Mouse (Mus musculus) embryonic facial prominence, embryonic 13.5 days (tissue): ENCODE results near the gene Gm27021. TPM values are rescaled to one million over a fixed set of nuclear protein-coding genes. Genes with fewer than 3 reads are reported as not detected.

Source experiments
- ATAC-seq: fragments of 200-750 bp; cut with Nextera tagmentation; 2 replicates; pipeline ENCODE4 v1.8.0; 2017; ENCODE audit warnings: low read depth; ENCODE audit not compliant: insufficient number of reproducible peaks, insufficient read depth, low FRiP score, low TSS enrichment
- H3K27ac ChIP-seq: fragments of 300-500 bp; sonication (generic); 2 replicates; pipeline ENCODE4 v1.5.1; 2015; ENCODE audit warnings: moderate library complexity, mild to moderate bottlenecking, inconsistent platforms
- H3K27me3 ChIP-seq: fragments of 300-500 bp; sonication (generic); 2 replicates; pipeline ENCODE4 v1.6.1; 2015; ENCODE audit warnings: mild to moderate bottlenecking, inconsistent platforms
- H3K36me3 ChIP-seq: fragments of 300-500 bp; sonication (generic); 2 replicates; pipeline ENCODE4 v1.6.1; 2015; ENCODE audit warnings: mild to moderate bottlenecking, inconsistent platforms
- H3K4me1 ChIP-seq: fragments of 300-500 bp; sonication (generic); 2 replicates; pipeline ENCODE4 v1.6.1; 2015; ENCODE audit warnings: inconsistent platforms
- H3K4me2 ChIP-seq: fragments of 300-500 bp; sonication (generic); 2 replicates; pipeline ENCODE4 v1.6.1; 2015; ENCODE audit warnings: moderate library complexity, mild to moderate bottlenecking, inconsistent platforms
- H3K4me3 ChIP-seq: fragments of 300-500 bp; sonication (generic); 2 replicates; pipeline ENCODE4 v1.5.1; 2015; ENCODE audit warnings: mild to moderate bottlenecking, inconsistent platforms
- H3K9ac ChIP-seq: fragments of 300-500 bp; sonication (generic); 2 replicates; pipeline ENCODE4 v1.6.1; 2015; ENCODE audit warnings: mild to moderate bottlenecking, inconsistent platforms
- H3K9me3 ChIP-seq: fragments of 300-500 bp; sonication (generic); 2 replicates; pipeline ENCODE4 v1.6.1; 2016; ENCODE audit warnings: inconsistent platforms
- WGBS: fragments of 180-500 bp; shearing (Covaris S2); methylation state at CpG from one replicate; pipeline ENCODE4 v1.1.7; 2015; ENCODE audit warnings: mixed read lengths; 5-methylcytosine and 5-hydroxymethylcytosine counted together
- polyA plus RNA-seq: library from polyadenylated mRNA; unstranded; fragments of >200 nt; fragmentation: Nextera tagmentation; extraction: Ambion mirVana; gene quantifications from 2 replicates; pipeline ENCODE4 v1.2.1, GENCODE M21; 2015

Gene Gm27021
- polyA plus RNA-seq, 1 experiment from 2014 or later = 5.9 TPM

- no peak overlapping the region for H3K4me3 ChIP-seq
- peaks cover 96% of the 10 kb centered on the region for H3K36me3 ChIP-seq
- peaks cover 25% of the 10 kb centered on the region for H3K4me1 ChIP-seq
- no peak overlapping the region for H3K4me2 ChIP-seq
- H3K9me3 ChIP-seq = no peaks in the 10 kb centered on the region
- WGBS = 60% methylated on average over 11 of the region's 11 CpGs
- no peak overlapping the region for H3K27ac ChIP-seq
- no peaks in the 10 kb centered on the region for H3K27me3 ChIP-seq
- 0 out of 2 replicates have a peak overlapping the region, but pooled peaks have one; percentile 6 for H3K9ac ChIP-seq
- no peak for ATAC-seq
These were observed 94.0 kb downstream of the Gm27021 start for GRCm38 (mm10) chr8:120573866-120574265.

DNA sequence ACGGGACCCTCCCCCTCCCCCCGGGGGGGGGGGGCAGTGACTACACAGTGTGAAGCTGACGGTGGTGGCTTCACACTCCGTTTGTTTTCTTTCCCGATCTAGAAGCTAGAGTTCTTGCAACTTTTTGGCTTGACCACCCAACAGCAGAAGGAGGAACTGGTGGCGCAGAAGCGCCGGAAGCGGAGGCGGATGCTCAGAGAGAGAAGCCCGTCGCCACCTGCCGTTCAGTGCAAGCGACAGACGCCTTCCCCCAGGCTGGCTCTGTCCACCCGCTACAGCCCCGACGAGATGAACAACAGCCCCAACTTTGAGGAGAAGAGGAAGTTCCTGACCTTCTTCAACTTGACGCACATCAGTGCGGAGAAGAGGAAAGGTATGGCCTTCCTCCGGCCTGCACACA is 95.3 kb downstream of the Gm27021 start:
- Histone ChIP-seq H3K9ac (no peak overlapping the region), H3K36me3 (peaks cover 96% of the 10 kb centered on the region), H3K4me3 (no peak overlapping the region), H3K27me3 (no peaks in the 10 kb centered on the region), H3K4me2 (no peak overlapping the region), H3K27ac (no peak overlapping the region), H3K4me1 (peaks cover 25% of the 10 kb centered on the region), H3K9me3 (no peaks in the 10 kb centered on the region)
- WGBS = 84% methylated on average over 21 of the region's 21 CpGs
- ATAC-seq = no peak

DNA sequence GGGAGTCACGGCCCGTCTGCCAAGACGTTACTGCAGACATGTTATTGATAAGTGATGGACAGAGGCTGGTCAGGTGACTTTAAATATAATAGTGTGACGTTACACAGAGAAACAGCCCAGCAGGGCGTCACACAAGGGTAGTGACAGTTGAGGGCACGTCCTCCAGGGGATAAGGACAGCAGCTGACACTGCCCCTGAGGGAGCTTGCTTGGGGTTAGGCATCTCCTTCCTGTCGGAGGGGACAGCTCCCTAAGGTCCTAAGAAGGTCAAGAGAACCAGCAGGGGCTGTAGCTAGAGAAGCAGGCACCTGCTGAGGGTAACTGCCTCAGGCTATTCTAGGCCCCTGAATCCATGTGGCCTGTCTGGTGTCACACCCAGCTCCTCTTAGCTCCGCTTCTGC is 96.3 kb downstream of the Gm27021 start:
- H3K9ac ChIP-seq = no peak overlapping the region
- ATAC-seq = no peak
- H3K4me2 ChIP-seq = no peak overlapping the region
- H3K4me3 ChIP-seq = no peak overlapping the region
- peaks cover 96% of the 10 kb centered on the region for H3K36me3 ChIP-seq
- peaks cover 29% of the 10 kb centered on the region for H3K4me1 ChIP-seq
- H3K27me3 ChIP-seq = no peaks in the 10 kb centered on the region
- H3K9me3 ChIP-seq = no peaks in the 10 kb centered on the region
- no peak overlapping the region for H3K27ac ChIP-seq
- WGBS = 81% methylated on average over 8 of the region's 8 CpGs

DNA sequence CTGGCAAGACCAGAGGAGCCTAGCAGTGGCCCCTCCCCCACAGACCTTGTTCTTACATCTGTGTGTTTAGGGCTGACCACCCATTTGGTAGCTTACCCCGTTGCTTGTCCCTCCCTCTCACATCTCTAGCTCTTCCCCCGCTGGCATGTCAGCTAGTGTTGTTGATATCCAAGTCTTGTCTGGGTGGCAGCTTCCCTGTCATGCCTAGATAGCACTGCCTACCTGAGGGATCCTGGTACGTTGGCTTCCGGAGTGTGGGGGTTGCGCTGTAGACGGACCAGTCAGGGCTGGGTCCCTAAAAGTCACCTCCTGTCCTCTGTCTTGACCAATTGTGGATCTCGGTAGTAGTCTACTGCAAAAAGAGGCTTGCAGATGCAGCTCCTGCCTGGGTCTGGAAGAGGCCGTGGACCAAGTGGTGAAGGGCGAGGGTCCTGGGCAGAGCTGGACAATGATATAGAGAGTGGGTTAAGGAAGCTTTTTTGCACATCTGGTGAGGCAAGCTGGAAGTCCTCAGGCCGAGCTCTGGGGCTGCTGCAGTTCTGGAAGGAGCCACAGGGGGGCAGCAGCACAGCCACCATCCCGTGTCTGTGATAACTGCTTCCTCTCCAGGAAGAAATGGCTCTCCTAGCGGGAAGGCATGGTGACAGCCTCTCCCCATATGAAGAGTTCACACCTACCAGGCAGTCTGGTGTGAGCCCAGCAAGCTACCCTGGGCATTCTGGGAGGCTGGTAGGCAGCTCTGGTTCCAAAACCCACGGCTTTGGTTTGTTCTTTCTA is 97.8 kb downstream of the Gm27021 start:
- Histone ChIP-seq H3K4me1 (peaks cover 29% of the 10 kb centered on the region), H3K9ac (no peak overlapping the region), H3K9me3 (no peaks in the 10 kb centered on the region), H3K36me3 (peaks cover 91% of the 10 kb centered on the region), H3K27me3 (no peaks in the 10 kb centered on the region), H3K27ac (no peak overlapping the region), H3K4me3 (no peak overlapping the region), H3K4me2 (no peak overlapping the region)
- 55% methylated on average over 13 of the region's 13 CpGs for WGBS
- ATAC-seq = no peak

DNA sequence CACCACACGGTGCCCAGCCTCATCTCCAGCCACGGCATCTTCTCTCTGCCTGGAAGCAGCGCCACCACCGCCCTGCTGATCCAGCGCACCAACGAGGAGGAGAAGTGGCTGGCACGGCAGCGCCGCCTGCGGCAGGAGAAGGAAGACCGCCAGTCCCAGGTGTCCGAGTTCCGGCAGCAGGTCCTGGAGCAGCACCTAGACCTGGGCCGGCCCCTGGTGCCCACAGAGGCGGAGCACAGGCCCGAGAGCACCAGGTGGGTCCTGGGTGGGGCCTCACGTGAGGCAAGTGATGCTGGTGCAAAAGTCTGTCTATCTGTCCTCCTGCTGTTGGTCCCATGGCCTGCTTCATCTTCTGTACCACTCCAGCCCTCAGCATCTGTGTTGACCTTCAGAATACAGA is 98.8 kb downstream of the Gm27021 start:
- Histone ChIP-seq H3K36me3 (peaks cover 84% of the 10 kb centered on the region), H3K27ac (no peak overlapping the region), H3K4me3 (no peak overlapping the region), H3K9me3 (no peaks in the 10 kb centered on the region), H3K9ac (no peak overlapping the region), H3K4me1 (peaks cover 32% of the 10 kb centered on the region), H3K27me3 (no peaks in the 10 kb centered on the region), H3K4me2 (no peak overlapping the region)
- 96% methylated on average over 17 of the region's 17 CpGs for WGBS
- no peak for ATAC-seq

DNA sequence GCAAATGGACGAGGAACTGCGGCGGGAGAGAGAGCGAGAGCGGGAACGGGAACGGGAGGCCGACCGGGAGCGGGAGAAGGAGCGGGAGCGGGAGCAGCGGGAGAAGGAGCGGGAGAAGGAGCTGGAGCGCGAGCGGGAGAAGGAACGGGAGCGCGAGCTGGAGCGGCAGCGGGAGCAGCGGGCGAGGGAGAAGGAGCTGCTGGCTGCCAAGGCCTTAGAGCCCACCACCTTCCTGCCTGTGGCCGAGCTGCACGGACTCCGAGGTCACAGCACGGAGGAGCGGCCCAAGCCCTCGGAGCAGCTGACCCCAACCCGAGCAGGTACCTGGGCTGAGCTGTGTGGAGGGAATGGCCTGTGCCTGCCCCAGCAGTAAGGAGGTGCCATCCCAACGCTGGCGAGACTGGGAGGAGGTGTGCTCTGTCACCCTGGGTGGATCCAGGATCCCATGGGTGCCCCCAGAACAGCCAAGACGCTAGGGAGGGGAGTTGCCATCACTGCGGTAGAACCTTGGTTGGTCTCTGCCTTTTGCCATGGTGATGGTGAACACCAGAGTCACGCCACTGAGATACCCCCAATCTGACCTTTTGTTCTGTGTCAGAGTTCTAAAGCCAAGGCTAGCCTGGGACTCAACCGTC is 99.6 kb downstream of the Gm27021 start:
- Histone ChIP-seq H3K9ac (no peak overlapping the region), H3K4me2 (no peak overlapping the region), H3K36me3 (peaks cover 75% of the 10 kb centered on the region), H3K27ac (no peak overlapping the region), H3K4me3 (no peak overlapping the region), H3K9me3 (no peaks in the 10 kb centered on the region), H3K27me3 (no peaks in the 10 kb centered on the region), H3K4me1 (peaks cover 37% of the 10 kb centered on the region)
- 95% methylated on average over 37 of the region's 37 CpGs for WGBS
- ATAC-seq = no peak

- Histone ChIP-seq H3K4me3 (no peak overlapping the region), H3K9me3 (no peaks in the 10 kb centered on the region), H3K4me2 (no peak overlapping the region), H3K36me3 (peaks cover 70% of the 10 kb centered on the region), H3K27ac (no peak overlapping the region), H3K4me1 (peaks cover 42% of the 10 kb centered on the region), H3K27me3 (no peaks in the 10 kb centered on the region), H3K9ac (no peak overlapping the region)
- 95% methylated on average over 17 of the region's 17 CpGs for WGBS
- ATAC-seq = no peak
These were observed 100.1 kb downstream of the Gm27021 start for GRCm38 (mm10) chr8:120567731-120568130.

DNA sequence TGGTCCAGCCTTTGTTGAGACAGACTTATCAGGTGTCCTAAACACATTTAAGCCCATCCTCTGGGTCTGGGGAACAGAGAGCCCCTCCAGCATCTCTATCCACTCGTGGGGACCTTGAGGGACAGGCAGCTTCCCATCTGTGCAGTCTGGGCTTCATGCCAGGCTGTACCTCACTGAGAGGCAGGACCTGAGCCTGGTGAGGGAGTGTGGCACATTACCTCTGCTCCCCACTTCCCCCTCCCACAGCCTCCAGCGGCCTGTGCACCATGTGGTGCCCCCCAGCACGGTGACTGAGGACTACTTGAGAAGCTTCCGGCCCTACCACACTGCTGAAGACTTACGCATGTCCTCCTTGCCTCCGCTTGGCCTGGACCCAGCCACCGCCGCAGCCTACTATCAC is 101.2 kb downstream of the Gm27021 start:
- H3K27ac ChIP-seq = no peak overlapping the region
- H3K4me2 ChIP-seq = no peak overlapping the region
- H3K4me3 ChIP-seq = no peak overlapping the region
- peaks cover 53% of the 10 kb centered on the region for H3K4me1 ChIP-seq
- no peaks in the 10 kb centered on the region for H3K27me3 ChIP-seq
- 70% methylated on average over 8 of the region's 8 CpGs for WGBS
- ATAC-seq = no peak
- H3K9me3 ChIP-seq = no peaks in the 10 kb centered on the region
- peaks cover 63% of the 10 kb centered on the region for H3K36me3 ChIP-seq
- no peak overlapping the region for H3K9ac ChIP-seq

DNA sequence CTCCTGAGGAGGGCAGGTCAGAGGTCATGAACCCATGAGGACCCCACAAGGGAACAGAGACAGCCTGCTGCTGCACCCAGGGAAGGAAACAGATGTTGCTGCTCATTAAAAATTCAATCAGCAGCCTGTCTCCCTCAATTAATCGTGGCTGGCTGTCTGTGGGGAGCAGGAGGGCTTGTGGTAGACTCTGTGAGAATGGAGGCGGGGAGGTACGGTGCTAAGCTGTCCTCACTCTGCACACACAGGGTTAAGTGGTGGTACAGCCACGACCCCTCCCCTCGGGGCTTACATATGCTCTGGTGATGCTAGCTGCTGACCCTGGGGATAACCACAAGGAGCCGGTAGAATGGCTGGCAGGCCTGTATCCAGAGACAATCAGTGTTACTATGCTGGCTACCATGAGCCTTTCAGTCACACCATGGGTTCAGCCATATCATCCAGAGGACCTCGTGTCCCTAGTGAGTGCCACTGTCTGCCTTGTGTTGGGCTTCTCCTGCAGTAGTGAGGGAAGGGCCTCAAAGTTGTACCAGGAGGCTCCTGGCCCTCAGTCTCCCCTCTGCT is 102.6 kb downstream of the Gm27021 start:
- WGBS = 10% methylated on average over 7 of the region's 7 CpGs
- ATAC-seq = no peak
- no peak overlapping the region for H3K4me2 ChIP-seq
- H3K27ac ChIP-seq = peak overlapping the region; percentile 51
- no peak overlapping the region for H3K4me3 ChIP-seq
- H3K9me3 ChIP-seq = no peaks in the 10 kb centered on the region
- H3K36me3 ChIP-seq = peaks cover 50% of the 10 kb centered on the region
- peaks cover 67% of the 10 kb centered on the region for H3K4me1 ChIP-seq
- 0 out of 2 replicates have a peak overlapping the region, but pooled peaks have one; percentile 8 for H3K9ac ChIP-seq
- no peaks in the 10 kb centered on the region for H3K27me3 ChIP-seq

- H3K9me3 ChIP-seq = no peaks in the 10 kb centered on the region
- H3K4me2 ChIP-seq = peak overlapping the region; percentile 37
- 10% methylated on average over 20 of the region's 20 CpGs for WGBS
- H3K4me1 ChIP-seq = peaks cover 78% of the 10 kb centered on the region
- no peaks in the 10 kb centered on the region for H3K27me3 ChIP-seq
- H3K36me3 ChIP-seq = peaks cover 42% of the 10 kb centered on the region
- no peak for ATAC-seq
- H3K9ac ChIP-seq = peak overlapping the region; percentile 49; the same call in 1 of the 2 replicates
- no peak overlapping the region for H3K4me3 ChIP-seq
- H3K27ac ChIP-seq = peak overlapping the region; percentile 86
These were observed 103.7 kb downstream of the Gm27021 start for GRCm38 (mm10) chr8:120563851-120564837.

GRCm38 (mm10) chr8:120563348-120563724 is 104.5 kb downstream of the Gm27021 start:
- H3K4me1 ChIP-seq = peaks cover 86% of the 10 kb centered on the region
- H3K4me3 ChIP-seq = no peak overlapping the region
- 3% methylated on average over 8 of the region's 8 CpGs for WGBS
- H3K9ac ChIP-seq = peak overlapping the region; percentile 36; the same call in 1 of the 2 replicates
- peak; percentile 10; the same call in 1 of the 2 replicates for ATAC-seq
- no peaks in the 10 kb centered on the region for H3K27me3 ChIP-seq
- no peaks in the 10 kb centered on the region for H3K9me3 ChIP-seq
- peak overlapping the region; percentile 86 for H3K27ac ChIP-seq
- H3K36me3 ChIP-seq = peaks cover 40% of the 10 kb centered on the region
- H3K4me2 ChIP-seq = peak overlapping the region; percentile 37
